Mouse (Mus musculus) urinary bladder, postnatal 36 days (tissue): ENCODE data around the gene Notch2.
A peak's percentile ranks its signal among the peaks of the same experiment; 100 is the strongest.

Experiments used
- DNase-seq, 2 experiments: peaks; one replicate each; pipeline ENCODE4 v3.0.0; 2022; ENCODE audit warnings: low spot score in 2 of 2, mixed read lengths in 1 of 2

The Notch2 gene

DNA sequence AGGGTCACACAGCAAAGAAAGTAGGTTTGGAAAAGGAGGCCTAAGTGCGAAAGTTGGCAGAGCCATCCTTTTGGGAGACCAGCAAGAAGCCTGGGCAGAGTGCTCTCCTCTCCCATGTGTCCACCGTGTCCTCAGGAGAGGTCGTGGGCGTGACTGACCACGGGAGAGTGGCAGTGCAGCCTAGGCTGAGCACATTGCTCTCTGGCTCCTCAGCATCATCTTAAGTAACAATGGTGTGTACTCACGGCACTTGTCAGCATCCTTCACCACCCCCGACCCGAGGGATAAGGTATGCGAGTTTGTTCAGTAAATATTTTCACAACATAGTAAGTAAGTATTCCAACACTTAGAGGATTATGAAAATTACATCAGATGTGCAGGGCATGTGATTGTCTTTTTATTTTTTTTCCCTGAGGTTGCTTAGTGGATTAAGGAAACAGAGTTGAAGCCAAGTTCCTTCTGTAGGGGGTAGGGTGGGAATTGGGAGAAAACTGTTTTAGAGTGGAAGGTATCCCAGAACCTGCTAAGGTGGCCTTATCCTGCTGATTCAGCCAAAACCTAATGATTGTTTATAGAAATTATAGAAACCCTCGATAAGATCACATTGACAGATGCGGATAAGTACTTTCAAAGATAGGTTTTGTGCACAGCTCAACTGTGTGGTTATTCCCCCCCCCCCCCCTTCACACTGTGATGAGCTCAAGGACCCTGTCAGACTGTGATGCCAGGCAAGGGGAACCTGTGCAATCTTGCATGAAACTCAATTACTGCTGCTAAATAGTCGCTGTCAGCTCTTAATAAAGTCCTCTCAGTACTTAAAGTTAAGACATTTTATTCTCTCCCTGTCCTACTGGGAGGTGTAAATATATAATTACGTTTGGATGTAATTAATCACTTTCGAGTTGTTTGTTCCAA, 37.4 kb downstream of the Notch2 start:
- DNase-seq, result no peak

DNA sequence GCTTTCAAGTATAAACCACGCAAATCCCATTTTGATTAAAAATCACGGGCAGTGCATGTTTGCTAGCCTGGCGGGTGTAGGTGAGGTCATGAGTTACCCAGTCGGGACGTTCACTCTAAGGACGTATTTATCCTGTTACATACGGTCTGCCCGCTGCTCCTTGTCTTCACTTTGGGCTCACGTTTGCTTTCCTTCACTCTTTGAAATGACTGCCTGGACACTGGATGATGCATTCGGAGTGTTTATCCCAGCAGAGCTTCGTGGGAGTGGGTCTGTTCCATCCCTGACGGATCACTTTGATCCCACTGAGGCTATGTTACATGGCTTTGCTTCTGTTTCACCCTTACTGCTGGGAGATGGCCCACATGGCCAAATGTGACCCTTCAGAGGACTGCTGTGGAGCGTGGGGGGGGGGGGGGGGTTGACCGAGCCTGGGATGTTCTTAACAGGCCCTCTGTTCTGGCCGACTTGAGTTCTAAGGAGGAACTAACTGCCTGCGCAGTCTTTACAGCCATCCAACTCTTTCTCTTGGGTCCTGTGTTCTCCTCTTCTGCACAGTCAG, 38.2 kb downstream of the Notch2 start:
- no peak for DNase-seq

DNA sequence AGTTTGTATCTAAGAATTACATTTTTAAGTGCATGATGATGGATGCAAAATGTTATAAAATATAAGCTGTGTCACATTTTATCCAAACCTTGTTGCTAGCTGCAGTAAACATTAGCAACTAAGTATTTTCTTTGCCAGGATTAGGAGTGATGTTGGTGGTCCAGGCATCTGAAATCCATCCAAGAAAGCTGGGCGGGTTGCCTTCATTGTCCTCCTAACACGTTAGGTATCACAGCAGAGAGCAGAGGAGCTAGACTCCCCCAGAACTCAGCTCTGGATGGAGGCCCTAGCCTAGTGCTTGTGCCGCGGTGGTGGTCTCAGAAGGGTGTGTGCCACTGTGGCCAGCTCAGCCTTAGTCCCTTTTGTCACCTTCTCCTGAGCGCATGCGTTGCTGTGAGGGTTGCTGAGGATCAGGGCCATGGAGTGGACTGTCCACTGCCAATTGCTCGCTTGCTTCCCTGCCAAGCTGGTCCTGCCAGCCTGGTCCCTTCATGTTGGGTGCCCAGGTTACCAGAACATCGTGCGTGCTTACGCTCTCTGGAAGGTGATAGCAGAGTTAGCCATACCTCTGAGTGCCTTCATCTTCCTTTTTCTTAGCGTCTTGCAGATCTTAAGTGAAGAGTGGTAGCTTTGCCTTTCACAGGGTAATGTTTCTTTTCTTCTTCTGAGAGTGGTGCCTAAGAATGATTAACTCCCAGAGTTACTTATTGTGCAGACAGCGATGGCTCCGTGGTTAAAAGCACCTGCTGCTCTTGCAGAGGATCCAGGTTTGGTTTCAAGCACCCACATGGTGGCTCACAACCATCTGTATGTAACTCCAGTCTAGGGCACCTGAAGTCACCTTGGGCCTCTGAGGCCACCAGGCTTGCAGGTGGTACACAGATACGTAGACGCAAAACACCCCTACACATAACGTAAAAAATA, 39.4 kb downstream of the Notch2 start:
- DNase-seq, result no peak

DNA sequence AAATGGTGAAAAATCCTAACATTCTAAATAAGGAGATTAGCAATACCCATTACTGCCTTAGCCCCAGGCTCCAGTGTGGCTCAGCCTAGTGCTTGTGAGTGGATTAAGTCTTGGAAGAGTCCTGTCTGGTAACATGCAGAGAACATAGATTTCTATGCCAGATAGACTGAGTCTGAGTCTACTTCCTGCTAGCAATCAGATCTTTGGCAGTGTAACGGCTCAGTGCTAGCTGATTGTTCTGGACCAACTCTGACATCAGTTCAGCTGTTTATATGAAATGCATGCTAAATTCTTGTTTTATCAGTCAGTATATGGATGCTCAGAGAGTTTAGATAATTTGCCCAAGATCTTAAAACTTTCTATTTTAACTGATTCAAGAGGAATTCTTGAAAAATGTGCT, 40.5 kb downstream of the Notch2 start:
- DNase-seq, result no peak

DNA sequence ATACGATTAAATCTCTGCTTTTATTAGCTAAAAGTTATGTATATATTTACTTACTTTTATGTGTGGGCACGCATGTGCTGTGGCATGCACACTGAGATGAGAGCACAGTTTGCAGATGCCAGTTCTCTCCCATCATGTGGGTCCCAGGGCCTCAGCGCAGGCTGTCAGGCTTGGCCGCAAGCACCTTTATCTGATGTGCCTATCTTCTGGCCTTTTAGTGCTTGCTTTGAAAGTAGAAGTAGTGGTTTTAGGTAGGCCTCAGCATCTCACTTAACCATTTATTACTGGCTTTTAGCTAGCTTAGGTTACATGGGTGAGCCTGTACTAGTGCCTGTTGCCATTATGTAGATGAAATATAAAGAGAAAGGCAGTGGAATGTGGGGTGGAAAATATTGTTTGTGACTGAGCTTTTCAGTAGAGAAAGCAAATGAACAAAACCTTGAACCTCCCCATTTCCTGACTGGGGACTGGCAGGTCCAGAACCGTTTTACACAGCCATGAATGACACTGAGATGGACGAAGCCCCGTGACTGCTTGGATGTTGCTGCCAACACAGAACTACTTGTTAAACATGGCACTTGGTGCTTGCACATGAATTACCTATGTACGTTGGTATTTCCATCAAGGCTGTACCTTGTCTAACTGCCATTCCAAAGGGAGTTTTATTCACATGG, 41.1 kb downstream of the Notch2 start:
- DNase-seq, result no peak

DNA sequence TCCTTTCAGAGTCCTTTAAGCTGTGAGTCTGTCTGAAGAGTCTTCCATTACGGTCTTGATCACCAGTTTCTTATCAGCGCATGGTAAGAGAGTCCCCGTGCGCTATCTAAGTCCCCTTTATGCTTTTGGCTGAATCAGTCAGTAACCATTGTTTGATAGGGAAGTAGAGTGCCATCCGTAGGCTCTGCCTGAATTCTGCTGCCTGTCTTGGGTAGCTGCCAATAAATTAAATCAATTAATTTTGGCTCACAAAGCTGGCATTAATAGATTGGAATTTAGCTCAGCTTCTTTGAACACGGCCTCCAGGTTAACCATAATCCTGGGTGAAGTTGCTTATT, 41.6 kb downstream of the Notch2 start:
- no peak for DNase-seq

DNA sequence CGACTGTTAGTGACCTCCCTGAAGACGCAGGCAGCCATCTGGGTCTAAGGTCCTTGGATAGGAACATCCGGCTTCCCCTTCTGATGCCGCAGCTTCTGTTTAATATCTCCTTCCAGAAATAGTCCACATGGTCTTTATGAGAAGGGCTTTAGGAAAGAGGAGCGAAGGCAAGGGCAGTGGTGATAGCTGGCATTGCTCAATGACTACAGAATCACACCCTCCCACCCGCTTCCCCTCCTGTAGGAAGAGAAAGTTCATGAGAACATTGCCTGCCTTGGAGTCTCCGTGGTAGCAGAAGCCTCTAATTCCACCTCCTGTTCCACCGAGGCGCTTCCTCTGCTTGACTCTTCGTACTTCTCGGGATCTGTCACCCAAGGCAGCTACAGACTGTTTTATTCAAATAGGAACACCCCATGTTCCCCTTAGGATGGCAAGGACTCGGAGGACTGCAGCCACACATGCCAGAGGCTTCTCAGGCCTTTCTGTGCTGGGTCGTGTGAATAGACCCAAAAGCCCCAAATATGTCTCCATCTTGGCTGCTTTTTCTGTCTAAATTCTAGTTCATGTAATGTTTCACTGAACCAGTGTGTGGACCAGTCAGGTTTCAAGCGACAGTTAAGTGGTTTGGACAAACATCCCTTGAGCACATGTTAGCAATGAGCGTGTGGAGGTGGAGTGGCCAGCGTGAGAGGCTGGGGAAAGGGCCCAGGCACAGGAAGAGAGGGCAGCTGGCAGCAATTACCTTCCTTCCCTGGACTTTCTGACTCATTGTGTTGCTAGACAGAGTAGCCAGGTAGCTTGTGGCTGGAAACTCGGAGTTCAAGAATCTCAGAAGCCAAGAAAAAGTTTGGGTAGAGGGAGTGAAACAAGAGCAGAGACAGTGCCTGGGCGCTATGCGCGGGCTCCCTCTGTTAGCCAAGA, 42.7 kb downstream of the Notch2 start:
- DNase-seq, result no peak

DNA sequence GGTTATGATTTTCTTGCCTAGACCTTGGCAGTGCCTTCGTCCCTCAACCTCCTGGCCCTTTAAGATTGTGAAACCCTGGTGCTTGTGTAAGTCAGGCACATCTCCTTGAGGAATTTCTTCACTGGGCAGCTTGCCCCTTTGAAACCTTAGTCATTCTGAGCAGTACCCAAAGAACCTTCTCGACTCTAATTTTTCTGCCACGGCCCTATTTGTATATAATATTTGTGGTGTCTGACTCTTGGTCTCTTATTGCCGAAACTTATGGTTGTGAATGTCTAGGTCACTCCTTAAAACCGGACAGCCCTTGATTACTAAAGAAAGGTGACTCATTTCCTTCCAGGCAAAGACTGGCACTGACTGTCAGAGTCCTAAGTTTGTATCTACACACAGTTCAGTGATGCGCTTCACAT, 43.6 kb downstream of the Notch2 start:
- peak; percentile 46 to 75 for DNase-seq

DNA sequence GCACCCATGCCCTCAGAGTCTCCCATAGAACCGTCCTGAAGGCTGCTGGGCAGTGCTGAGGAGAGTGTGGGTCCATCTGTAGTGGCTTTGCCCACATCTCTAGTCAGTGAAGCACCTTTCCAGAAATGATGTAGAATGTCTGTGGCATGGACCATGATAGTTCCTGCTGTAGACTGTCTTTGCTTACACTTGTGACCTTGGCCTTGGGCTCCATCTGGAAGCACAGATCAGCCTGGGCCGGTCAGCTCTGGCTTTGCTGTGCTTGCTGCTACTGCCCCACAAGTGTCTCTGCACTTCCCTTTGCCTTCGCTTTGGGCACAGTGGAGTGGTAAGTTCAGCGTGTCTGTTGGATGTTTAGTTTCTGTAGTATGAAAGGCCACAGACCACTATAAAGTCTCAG, 45.7 kb downstream of the Notch2 start:
- no peak for DNase-seq

DNA sequence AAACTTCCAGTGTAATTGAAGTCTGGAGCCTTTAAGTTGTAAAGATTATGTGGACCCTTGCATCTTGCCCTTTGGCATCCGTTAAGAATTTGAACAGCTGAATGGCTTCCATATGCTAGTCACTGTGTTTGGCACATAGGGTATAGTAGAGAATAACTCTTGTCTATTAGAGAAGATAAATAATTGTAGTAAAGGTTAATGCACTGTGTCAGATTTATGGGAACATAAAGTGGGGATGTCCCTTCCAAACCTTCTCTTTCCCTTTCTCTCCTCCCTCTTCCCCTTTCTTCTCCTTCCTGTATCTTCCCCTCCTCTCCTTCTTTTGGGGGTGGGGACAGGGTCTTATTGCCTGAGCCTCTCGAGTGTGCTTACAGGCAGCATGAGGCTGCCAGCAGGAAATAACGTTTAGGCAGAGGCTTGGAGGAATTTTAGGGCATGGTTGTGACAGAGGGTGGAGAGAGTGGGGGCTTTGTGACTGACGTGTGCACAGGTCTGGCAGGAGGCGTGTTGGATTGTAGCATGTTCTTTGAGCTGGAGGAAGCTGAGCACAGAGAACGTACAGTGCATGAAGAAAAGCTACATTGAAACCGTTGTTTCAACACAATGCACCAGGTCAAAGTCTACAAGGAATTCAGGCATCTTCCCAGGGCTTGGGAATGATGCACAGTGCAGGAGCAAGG, 47.8 kb downstream of the Notch2 start:
- DNase-seq, result no peak

DNA sequence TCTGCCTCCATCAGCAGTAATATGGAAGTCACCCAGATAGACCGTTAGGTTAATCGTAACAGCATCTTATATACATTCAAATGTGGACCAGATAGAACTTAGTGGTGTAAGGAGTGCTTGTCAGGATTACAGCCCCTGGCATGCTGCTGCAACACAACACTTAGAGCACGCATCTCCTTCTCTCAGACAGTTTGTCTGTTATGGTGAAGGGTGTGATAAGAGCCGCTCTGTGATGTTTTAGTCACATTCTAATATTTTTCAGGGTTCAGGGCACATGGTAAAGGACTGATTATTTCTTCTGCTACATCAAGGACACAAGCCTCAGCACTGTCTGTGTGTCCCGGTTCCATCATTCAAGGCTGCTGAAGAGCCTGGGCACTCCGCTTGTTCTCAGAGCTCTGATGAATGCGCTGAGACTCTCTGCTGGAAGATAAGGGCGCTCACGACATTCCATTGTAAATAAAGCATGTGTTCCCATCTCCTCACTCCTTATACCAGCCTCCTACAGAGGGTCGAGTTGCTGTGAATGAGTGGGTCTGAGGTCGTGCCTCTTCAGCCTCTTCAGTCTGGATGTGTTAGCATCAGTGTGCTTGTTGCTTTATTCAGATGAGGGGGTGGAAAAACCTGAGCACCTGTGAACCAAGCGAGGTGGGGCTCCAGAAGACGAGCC, 48.5 kb downstream of the Notch2 start:
- no peak for DNase-seq

DNA sequence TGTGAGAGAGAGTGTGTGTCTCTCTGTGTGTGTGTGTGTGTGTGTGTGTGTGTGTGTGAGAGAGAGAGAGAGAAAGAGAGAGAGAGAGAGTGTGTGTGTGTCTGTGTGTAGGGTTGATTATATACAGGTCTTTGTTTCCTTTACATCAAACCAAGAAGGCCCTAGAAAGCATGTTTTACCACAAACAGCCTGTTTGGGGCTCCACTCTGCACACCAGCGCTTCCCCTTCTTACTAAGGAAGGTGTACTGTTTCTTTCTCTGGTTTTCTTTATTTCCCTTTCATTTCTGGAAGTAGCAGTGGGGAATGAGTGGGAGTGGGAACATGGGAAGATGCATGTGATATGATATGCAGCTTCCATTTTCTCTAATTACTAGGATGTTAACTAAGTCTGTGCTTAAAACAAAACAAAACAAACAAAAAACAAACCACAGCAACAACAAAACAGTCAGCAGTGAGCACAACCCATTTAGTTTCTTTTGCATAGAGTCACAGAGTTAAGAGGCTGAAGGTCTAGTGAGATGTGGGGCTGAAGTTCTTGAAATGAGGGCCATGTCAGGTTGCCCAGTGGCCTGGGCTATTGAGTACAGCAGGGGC, 49.4 kb downstream of the Notch2 start:
- DNase-seq, result no peak

DNA sequence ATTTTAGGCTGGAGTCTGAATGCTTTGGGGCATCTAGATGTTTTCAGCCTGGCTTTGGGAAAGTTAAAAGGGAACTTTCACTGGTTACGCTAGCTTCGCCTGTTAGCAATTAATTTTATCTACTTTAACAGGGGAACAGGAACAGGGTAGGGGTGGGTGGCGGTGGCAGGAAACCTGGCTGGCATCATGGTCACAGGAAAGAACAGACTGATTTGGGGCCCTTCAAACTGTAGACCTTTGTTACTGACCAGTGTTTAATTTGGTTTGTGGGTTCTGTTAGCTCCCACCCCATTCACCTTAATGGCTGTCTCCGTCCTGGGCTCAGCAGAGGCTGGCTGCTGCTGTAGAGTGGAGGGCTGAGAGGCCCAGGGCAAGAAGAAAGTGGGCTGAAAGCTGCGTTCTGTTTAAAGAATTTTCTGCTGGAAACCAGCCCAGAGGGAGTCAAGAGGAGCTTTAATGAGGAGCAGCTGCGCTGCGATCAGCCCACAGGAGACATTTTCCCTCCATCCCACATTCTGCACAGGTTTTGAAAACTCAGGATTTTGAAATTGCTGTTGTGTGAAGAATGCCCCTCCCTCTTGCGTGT, 50.0 kb downstream of the Notch2 start:
- DNase-seq, result peak in 1 of 2 experiments; percentile 57

DNA sequence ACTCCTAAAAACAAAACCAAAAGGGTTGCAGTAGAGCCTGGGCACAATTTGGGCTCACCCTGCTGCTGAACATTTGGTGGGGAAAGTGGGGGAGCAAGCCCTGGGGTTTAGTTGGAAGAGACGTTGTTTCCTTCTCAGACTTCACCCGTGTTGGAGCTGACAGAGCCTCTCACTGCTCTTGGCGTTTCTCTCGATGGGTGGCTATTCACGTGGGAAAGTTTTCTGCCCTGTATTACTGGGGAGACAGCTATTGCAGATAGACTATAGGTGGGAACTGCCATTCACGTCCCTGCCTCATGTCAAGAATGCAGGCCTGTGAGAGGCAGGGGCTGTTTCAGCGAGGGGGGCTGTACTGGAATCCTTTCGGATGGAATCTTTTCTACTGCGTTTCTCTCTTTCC, 50.5 kb downstream of the Notch2 start:
- DNase-seq, result no peak

DNA sequence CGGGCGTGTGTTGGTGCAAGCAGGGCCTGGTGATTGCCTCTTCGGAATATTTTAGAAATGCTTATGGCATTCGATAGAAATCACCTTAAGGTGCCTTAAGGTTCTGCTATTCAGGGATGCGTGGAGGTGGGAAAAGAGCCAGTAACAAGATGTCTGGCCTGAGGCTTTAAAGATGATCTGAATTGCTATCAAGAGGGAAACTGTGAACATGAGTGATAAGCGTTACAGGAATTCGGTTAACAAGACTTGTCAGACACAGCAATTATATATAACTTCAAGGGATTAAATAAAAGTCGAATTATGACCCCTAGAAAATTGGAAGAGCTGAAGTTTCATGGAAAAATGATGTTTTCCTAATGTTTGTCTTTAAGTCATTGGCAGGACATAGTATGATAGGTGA, 51.7 kb downstream of the Notch2 start:
- DNase-seq, result no peak

DNA sequence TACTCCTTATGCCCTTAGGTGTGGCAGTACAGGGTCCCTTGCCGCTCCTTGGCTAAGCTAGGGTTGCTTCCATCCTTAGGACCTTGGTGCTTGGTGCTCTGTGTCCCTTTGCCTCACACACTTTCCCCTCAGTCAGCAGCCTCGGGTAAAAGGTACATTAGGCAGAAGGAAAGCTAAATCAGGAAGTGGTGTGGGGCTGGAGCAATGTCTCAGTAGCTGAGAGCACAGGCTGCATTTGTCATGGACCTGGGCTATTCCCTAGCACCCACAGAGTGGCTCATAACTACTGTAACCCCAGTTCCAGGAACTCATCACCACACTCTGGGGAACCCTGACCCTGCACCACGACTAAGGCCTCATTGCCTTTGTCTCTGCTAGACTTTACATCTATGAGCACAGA, 53.1 kb downstream of the Notch2 start:
- DNase-seq, result no peak

DNA sequence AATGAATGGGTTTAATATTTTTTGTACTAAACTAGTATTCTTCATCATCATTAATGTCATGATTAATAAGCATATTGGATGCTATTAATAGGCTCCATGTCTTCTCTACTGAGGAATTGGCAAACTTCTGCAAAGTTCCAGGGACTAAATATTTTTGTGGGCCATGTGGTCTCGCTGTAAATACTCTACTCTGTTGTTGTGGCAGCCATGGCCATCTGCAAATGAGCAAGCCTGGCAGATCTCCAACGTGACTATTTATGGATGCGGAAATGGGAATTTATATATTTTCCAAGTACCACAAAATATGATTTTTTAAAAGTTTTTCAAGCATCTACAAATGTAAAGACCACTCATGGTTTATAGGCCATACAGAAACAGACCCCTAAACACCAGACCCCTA, 54.1 kb downstream of the Notch2 start:
- no peak for DNase-seq

DNA sequence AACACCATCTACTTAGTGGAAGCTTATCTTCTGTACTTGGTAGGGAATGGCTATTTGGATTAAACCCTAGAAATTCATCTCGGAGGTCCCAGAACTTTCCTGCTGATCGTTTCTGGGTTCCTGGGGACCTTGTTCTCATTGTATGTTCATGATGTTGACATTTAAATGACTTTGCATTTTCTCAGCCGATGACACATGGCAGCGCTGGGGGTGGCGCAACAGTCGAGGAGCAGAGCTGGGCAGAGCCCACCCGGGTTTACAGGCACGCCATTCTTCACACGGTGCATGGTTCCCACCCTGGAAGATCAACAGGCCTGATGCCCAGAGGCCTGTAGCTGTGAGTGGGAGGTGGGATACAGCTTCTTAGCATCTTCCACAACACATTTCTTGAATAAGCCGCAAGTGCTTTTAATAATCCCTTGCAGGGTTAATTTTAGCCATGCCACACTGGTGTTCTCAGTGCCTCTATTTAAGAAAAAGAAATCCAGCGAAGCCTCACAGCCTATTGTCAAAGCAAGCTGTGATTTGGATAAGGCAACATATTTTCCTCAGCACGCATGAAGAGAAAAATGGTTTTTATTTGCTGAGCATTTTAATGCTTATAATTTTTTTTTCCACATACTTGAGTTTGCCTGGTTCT, 54.6 kb downstream of the Notch2 start:
- DNase-seq, result no peak
